Mouse (Mus musculus): Measurements from ENCODE around the gene Hnrnpl. TPM values are rescaled to one million over a fixed set of nuclear protein-coding genes. Genes with fewer than 3 reads are reported as not detected.

The Hnrnpl gene
- total RNA-seq, 2 experiments from 2014 or later, result 410 to 476 TPM

GRCm38 (mm10) chr7:28775129-28775528, 33.2 kb upstream of the Hnrnpl start:
- Histone ChIP-seq H3K4me3 (no peak overlapping the region), H3K27ac (no peak overlapping the region)
- DNase-seq (ENCODE audit: low spot score in 2 of 2), result no peak
- no peak for TF ChIP-seq CTCF (conservative IDR thresholded peaks at IDR 0.05)

DNA sequence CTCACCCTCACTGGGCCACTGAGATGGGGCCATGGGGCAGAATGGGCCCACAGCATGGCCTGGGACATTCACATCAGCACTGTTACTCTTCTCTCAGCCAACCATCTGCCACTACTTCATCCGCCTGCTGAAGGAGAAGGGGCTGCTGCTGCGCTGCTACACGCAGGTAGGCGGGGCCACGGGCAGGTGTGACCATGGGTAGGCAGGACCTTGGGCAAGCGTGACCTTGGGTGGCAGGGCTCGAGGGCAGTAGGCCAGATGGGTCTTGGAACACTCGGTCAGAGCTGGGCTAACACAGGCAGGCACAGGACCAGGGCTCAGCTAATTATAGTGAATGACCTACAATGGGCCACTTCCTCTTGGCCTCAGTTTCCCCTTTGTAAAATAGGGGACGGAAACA, 29.5 kb upstream of the Hnrnpl start:
- H3K27ac ChIP-seq, result no peak overlapping the region
- DNase-seq (ENCODE audit: low spot score in 2 of 2), result no peak
- no peak overlapping the region for H3K4me3 ChIP-seq
- no peak for TF ChIP-seq CTCF (conservative IDR thresholded peaks at IDR 0.05)

- peak; percentile 82 for TF ChIP-seq CTCF (conservative IDR thresholded peaks at IDR 0.05)
- Histone ChIP-seq H3K27ac (peak overlapping the region; percentile 70), H3K4me3 (no peak overlapping the region)
- peak; percentile 87 to 94 for DNase-seq (ENCODE audit: low spot score in 2 of 2)
Observed at GRCm38 (mm10) chr7:28780067-28780658, 28.2 kb upstream of the Hnrnpl start.

DNA sequence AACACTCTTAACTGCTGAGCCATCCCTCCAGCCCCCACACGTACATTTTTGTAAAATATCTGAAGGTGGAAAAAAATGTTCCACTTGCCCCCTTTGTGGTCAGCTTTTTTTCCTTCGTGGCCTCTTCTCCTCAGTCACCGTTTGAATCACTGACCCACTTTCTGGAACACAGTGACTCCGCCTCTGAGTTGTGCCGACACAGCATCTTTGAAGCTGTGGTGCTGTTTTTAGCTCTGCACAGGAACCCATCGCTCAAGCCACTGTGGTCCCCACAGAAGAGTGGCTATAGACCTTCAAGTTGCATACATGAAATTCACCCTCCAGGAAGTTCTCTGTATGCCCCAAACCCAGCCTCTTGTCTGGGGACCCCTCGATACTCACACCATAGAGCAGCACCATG, 27.5 kb upstream of the Hnrnpl start:
- Histone ChIP-seq H3K4me3 (no peak overlapping the region), H3K27ac (peak overlapping the region; percentile 70)
- no peak for TF ChIP-seq CTCF (conservative IDR thresholded peaks at IDR 0.05)
- no peak for DNase-seq (ENCODE audit: low spot score in 2 of 2)

- Histone ChIP-seq H3K27ac (peak overlapping the region; percentile 70), H3K4me3 (no peak overlapping the region)
- no peak for DNase-seq (ENCODE audit: low spot score in 2 of 2)
- TF ChIP-seq CTCF (conservative IDR thresholded peaks at IDR 0.05), result no peak
Observed at GRCm38 (mm10) chr7:28781261-28781663, 27.1 kb upstream of the Hnrnpl start.

DNA sequence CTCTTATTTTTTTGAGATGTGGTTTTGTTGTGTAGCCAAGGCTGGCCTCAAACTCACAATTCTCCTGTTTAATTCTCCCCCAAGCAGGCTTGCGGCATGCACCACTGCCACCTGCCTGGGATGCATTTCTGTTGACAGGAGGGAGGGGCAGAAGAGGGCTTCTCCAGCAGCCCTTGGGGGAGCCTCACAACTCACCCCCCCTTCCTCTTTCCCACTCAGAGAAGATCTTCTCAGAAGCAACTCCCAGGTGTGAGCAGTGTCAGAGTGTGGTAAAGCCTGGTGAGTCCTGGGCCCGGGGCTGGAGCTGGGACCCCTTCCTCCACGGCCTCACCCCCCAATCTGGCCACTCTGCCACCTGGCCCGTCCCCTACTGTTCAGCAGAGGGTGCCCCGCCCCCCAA, 23.2 kb upstream of the Hnrnpl start:
- no peak for DNase-seq (ENCODE audit: low spot score in 2 of 2)
- H3K4me3 ChIP-seq, result no peak overlapping the region
- H3K27ac ChIP-seq, result no peak overlapping the region
- TF ChIP-seq CTCF (conservative IDR thresholded peaks at IDR 0.05), result no peak

GRCm38 (mm10) chr7:28787884-28788283, 20.5 kb upstream of the Hnrnpl start:
- Histone ChIP-seq H3K4me3 (no peak overlapping the region), H3K27ac (no peak overlapping the region)
- TF ChIP-seq CTCF (conservative IDR thresholded peaks at IDR 0.05), result no peak
- DNase-seq (ENCODE audit: low spot score in 2 of 2), result no peak

DNA sequence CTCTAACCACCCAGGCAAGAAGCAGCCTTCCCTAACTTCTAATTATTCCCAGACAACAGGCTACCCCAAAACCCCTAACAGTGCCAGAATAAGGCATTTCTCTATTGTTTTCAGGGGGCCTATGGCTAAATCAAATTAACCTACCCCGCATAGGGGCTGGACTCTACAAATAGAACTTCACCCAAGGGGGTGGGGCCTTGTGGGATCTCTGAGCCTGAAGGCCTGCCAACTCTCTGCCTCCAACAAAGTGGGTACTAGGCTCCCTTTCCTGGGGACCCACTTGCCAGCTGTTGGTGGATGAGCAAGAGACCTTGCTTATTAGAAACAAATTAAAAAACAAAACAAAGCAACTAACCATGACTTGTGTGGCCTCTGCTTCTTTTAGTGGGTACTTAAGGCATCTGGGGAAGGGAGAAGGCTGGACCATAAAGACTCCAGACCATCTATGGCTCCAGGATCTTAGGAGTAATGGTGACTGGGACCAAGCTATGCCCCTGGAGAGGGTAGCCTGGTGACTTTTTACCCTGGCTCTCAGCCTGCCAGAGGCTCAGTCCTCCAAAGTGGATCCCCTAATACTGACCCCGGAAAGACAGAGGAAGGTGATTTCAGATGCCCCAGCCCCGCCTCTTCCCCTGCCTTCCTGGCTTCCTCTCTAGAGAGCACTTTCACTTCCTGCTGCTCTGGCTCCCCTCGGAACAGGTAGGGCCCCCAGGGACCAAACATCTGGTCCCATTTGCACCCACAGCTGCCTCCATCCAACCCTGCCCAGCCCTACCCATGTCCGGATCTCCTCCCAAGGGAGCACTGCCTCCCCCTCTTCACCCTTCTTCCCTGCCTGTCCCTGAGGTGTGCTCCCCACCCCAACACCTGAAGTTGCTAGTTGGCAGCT, 19.8 kb upstream of the Hnrnpl start, which contains the start of gene Rinl:
Gene Rinl (plus strand): TSS at position 663 of the 889 bp plus-strand sequence.
- Histone ChIP-seq H3K27ac (no peak within 1 kb of the TSS), H3K4me3 (no peak within 1 kb of the TSS)
- TF ChIP-seq CTCF (conservative IDR thresholded peaks at IDR 0.05), result no peak
- no peak for DNase-seq (ENCODE audit: low spot score in 2 of 2)

- no peak for TF ChIP-seq CTCF (conservative IDR thresholded peaks at IDR 0.05)
- H3K4me3 ChIP-seq, result no peak overlapping the region
- DNase-seq (ENCODE audit: low spot score in 2 of 2), result no peak
- no peak overlapping the region for H3K27ac ChIP-seq
Observed at GRCm38 (mm10) chr7:28789235-28789634, 19.1 kb upstream of the Hnrnpl start.

- no peak overlapping the region for H3K27ac ChIP-seq
- H3K4me3 ChIP-seq, result no peak overlapping the region
- TF ChIP-seq CTCF (conservative IDR thresholded peaks at IDR 0.05), result peak; percentile 39
- DNase-seq (ENCODE audit: low spot score in 2 of 2), result no peak
Observed at GRCm38 (mm10) chr7:28790066-28790806, 18.1 kb upstream of the Hnrnpl start.

DNA sequence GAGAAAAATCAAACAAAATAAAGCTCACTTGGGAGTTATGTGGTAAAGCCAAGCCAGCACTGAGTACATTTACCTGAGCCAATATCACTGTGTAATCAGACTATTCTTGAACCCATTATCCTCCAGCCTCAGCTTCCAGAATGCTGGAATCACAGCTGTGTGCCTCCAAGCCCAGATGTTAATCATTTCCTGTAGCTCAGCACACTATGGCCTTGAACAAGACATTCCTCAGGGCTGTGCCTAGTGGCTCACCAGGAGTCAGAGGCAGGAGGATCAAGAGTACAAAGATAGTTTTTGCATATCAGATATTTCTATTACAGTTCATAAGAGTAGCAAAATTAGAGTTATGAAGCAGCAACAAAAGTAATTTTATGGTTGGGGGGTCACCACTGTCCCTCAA, 16.6 kb upstream of the Hnrnpl start:
- Histone ChIP-seq H3K4me3 (no peak overlapping the region), H3K27ac (no peak overlapping the region)
- TF ChIP-seq CTCF (conservative IDR thresholded peaks at IDR 0.05), result no peak
- DNase-seq (ENCODE audit: low spot score in 2 of 2), result no peak

- TF ChIP-seq CTCF (conservative IDR thresholded peaks at IDR 0.05), result peak; percentile 22; the same call in 1 of the 2 replicates
- H3K27ac ChIP-seq, result no peak overlapping the region
- H3K4me3 ChIP-seq, result no peak overlapping the region
- no peak for DNase-seq (ENCODE audit: low spot score in 2 of 2)
Observed at GRCm38 (mm10) chr7:28792391-28793185, 15.8 kb upstream of the Hnrnpl start.

Data from layer of hippocampus, adult 2 months (tissue).